Mouse (Mus musculus) c-Kit-positive CD71-negative TER-119-negative erythroid progenitor cells, embryonic 14.5 days (primary cell): ENCODE results near the gene Btbd11.

Experiments used
- DNase-seq: peaks from one replicate; pipeline ENCODE4 v3.0.0-alpha.2; 2013; ENCODE audit warnings: low read depth

Gene Btbd11

DNA sequence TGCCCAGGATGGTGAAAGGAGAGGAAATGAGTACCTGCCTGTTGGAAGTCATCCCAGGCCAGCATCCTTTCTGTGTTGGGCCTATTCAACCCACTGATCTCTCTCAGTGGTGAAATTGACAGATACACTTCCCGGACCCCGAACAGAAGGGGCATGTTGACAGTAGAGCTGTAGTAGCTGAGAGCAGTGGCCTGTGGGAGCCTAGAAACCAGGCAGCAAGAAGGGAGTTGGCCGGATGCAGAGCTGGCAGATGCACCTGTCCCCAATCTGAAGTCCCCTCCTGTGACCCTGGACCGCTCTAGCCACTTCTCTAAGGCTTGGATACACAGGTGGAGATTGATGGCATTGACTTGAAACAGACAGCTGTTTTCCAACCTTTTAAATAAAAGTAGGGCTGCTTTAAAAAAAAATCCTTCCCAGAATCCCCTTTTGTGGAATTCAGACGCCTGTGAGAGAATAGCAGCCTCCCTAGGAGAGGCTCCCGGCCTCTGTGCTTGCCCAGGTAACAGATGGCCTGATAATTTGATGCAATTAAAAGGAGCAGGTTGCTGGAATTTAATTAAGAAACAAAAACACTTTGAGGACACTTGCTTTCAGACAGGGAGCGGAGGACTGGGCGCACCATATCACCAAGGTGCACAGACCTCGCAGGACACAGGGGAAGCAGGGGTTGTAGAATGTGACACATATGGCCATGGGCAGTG, 89.2 kb downstream of the Btbd11 start:
- no peak for DNase-seq

- no peak for DNase-seq
Observed at GRCm38 (mm10) chr10:85479959-85480625, 93.5 kb downstream of the Btbd11 start.

DNA sequence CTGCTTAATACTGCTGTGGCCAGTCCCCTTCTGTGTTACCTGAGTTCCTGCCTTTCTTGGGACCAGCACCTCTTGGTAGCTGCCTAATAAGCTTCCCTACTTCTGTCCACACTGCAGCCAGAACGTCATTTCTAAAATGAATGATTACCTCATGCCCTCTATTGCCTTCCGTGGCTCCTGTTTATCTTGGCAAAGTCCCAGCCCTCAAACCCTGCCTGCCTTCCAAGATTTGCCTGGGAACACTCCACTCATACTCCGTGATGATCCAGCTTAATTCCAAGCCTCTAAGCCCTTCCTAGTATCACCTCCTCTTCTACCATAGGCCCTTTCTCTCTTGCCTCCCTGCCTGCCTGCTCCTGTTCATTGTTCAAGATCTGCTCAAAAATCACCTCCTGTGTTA, 94.5 kb downstream of the Btbd11 start:
- no peak for DNase-seq

GRCm38 (mm10) chr10:85482064-85482473, 95.5 kb downstream of the Btbd11 start:
- no peak for DNase-seq

DNA sequence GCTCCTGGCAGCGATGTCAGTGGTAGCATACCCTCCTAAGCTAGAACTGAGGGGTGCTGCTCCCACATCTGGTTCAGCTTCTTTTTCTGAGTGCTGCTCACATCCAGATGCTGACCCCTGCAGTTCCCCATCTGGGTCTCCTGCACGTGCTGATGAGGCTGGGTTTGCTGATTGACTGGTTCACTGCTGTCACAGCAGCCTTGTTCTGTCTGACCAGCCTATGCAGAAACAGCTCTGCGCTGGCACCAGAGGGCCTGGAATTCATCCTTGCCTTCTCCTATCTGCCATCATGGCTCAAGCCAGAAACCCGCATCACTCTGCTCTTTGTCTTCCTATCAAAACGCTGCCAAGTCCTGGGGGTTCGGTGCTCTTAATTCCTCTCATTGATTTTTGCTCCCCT, 95.9 kb downstream of the Btbd11 start:
- DNase-seq: no peak

GRCm38 (mm10) chr10:85486456-85486855, 99.8 kb downstream of the Btbd11 start:
- DNase-seq: no peak

DNA sequence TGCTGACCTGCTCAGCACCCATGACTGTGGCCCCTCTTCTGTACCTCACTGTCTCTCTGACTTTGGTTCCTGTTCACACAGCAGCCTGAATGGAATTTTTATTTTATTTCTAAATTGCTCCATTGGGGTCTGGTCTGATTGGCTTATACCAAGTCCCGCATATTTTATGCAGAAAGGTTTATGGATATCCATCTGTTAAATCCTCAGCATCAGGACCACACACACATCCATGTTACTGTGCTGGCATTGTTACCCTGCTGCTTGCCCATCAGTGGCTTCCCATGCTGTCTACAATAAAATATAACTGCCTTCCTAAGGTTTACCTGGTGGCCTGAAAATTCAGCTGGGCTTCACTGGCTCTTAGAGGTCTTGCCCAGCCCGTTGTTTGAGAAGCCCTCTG, 106.0 kb downstream of the Btbd11 start:
- DNase-seq: no peak

DNA sequence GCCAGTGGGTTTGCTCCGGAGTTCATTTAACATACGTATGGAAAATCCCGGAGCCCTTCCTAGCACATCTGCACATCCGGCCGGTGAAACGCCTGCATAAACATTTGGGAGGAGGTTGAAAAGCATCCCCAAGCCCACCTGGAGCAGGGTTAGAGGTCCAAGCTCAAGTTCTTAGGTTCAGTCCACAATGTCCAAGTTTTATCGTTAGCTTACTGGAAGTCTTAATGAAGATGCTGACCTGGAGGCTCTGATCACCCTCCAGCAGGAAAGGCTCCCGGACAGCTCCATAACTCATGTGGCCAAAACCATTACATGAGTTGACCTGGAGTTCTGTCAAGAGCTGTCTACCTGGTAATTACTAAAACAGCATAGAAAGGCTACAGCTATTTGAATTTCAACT, 109.7 kb downstream of the Btbd11 start:
- DNase-seq: no peak

- DNase-seq: no peak
Observed at GRCm38 (mm10) chr10:85496981-85497380, 110.4 kb downstream of the Btbd11 start.

DNA sequence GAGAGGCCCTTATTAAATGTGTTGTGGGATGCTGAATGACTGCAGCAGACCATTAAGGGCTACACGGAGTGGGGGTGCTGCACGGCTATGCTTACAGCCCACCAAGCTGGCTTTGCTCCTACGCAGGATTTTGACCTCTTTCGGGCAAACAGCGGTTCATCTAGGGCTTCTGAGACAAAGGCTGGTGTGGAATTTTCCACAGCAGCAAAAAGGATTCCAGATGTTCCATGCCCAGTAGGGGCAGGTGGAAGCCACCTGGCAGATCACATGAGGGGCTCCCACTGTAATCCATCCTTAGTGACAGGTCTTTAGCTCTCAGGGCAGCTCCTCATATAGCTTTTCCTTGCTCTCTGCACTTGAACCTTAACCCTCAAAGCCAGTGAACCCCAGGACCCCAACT, 111.3 kb downstream of the Btbd11 start:
- DNase-seq: no peak

GRCm38 (mm10) chr10:85500573-85501155, 114.0 kb downstream of the Btbd11 start:
- no peak for DNase-seq

DNA sequence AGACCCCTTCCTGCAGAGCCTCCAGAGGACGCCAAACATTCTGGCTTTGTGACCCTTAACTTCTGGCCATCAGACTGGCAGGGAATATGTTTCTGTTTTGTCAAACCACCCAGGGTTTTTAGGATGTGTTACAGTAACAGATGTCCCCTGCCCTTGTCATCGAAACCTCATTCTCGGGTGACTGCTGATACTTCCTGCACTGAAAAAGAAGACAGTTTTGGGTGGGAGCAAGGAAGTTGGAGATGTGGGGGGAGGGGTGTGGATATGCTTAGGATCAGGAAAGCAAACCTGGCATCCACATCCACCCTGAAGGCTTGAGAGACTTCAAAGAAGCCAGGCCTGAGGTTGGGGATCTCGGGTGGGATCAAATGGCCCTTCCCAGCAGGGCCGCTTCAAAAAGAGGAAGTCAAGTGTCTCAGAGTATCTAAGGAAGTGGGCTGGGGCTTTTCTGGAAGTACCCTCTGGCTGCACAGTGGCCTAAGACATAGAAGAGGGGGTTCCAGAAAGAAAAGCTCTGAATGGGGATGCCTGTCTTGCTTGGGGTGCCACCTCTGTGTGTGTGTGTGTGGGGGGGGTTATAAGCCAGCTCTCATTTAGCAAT, 115.5 kb downstream of the Btbd11 start:
- peak; percentile 22 for DNase-seq

GRCm38 (mm10) chr10:85502656-85503055, 116.0 kb downstream of the Btbd11 start:
- DNase-seq: no peak

DNA sequence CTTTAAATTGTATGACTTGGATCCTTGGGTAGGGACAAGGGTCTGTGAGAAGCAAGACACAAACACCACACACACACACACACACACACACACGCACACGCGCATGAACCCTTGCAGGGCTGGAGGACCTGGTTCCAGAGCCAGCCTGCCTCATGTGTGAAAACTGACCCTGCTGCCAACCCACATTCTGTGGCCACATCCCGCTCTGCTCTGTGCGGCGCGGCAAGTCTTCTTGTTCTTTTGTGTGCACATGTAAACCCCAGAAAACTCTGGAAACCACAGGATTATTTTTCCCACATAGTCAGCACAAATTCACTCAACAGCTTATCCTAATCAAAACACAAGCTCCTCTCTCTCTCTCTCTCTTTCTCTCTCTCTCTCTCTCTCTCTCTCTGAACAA, 116.8 kb downstream of the Btbd11 start:
- no peak for DNase-seq

DNA sequence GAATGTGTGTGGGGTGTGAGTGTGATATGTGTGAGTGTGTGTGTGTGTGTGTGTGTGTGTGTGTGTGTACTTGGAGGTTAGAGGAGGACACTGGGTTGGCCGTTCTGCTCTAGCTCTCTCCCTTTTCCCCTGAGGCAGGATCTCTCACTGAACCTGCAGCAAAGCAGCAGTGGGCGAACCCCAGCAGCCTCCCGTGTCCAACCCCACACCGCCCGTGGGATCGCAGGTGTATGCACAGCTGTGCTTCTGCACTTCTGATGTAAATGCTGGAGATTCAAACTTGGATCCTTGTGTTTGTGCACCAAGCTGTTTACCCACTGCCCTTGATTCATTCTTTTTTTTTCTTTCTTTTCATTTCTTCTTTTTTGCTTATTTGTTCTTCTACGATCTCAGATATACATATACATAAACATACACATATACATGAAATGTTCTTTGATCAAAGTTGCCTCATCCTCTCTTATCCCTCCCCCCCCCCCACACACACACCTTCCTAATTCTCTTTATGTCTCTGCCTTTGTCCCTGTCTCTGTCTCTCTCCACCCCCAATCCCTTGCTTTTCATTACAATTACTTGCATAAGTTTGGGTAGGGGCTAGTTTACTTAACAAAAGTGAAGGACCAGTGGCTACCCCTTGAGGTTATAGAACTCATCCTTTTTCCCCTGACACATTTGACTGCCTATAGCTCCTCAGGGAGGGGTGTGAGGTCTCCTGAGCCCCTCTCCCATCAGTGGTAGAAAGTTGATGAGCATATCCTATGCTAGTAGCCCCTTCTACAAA, 120.8 kb downstream of the Btbd11 start:
- no peak for DNase-seq

DNA sequence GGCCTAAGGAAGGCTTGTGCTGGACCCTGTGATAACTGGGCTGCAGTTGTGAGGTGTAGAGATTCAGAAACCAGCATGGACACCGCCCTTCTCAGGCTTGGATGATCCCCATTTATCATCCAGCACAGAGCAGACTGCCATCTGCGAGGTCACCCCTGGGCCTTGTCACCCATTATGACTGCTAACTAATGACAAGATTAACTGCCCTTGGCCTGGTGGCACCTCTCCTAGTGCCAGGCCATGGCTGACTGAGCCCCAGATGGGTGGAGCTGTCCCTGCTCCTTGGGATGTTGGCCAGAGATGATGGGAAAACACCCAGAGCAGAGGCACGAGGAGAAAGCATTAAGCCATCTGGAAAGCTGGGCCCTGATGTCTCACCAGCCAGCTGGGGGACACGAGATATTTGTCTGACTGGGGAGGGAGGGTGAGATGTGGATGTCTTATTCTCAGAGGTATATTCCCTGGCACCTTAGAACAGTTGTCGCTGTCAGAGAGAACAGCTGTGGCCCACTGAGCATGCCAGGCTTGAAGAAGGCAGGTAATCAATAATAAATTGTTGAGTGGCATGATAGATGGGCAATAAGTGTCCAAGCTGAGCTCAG, 121.7 kb downstream of the Btbd11 start:
- DNase-seq: no peak

- no peak for DNase-seq
Observed at GRCm38 (mm10) chr10:85509000-85509399, 122.4 kb downstream of the Btbd11 start.

GRCm38 (mm10) chr10:85510329-85510728, 123.7 kb downstream of the Btbd11 start:
- DNase-seq: no peak

GRCm38 (mm10) chr10:85512808-85513207, 126.2 kb downstream of the Btbd11 start:
- DNase-seq: no peak

DNA sequence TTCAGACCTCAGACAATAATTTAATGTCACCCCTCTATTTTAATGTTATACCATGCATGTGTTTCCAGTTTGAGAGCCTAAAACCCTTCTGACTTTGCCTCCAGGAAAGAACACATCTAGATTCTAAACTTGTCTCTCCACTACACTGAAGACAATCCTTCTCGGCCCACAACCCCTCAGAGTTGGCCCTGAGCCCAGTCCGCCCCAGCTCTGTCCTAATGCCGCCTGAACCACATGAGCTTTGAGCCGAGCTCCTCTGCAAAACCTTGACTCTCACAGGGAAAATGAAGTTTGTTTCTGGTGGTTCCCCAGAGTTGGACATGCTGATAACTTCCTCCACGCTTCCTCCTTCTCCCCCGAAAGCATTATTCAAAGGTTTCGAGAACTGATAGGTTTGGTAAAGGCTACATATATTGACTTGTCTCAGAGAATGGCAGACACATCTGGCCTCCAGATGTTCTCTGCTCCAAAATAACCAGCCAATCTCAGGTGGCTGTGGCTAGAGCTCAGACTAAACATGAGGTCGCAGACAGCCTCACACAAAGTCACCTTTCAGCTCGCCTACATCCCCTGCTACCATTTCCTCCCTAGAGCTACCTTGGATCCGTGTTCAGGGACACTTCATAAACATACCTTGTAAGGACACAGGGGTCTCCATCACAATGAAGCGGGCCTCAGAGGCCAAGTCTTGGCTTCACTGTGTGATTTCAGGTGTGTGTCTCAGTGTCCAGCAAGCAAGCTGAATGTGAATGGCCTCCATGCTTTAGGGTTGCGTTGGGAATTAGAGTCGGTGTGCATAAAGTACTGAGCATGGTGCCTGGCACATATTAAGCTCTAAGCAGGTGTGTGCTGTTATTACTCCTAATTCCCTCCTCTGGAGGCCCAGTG, 130.9 kb downstream of the Btbd11 start:
- DNase-seq: no peak

GRCm38 (mm10) chr10:85518111-85518409, 131.4 kb downstream of the Btbd11 start:
- no peak for DNase-seq
